Mouse (Mus musculus) urinary bladder, postnatal 10 days (tissue): ENCODE data around the gene Ccdc171.
"Not testable (repeated sequence)": the region's sequence is repeated elsewhere in the genome, so short reads cannot be mapped to it uniquely, and the experiment has no call there.

ENCODE experiments used
- DNase-seq: peaks from one replicate; pipeline ENCODE4 v3.0.0; 2022; ENCODE audit warnings: low spot score

Ccdc171 gene

DNA sequence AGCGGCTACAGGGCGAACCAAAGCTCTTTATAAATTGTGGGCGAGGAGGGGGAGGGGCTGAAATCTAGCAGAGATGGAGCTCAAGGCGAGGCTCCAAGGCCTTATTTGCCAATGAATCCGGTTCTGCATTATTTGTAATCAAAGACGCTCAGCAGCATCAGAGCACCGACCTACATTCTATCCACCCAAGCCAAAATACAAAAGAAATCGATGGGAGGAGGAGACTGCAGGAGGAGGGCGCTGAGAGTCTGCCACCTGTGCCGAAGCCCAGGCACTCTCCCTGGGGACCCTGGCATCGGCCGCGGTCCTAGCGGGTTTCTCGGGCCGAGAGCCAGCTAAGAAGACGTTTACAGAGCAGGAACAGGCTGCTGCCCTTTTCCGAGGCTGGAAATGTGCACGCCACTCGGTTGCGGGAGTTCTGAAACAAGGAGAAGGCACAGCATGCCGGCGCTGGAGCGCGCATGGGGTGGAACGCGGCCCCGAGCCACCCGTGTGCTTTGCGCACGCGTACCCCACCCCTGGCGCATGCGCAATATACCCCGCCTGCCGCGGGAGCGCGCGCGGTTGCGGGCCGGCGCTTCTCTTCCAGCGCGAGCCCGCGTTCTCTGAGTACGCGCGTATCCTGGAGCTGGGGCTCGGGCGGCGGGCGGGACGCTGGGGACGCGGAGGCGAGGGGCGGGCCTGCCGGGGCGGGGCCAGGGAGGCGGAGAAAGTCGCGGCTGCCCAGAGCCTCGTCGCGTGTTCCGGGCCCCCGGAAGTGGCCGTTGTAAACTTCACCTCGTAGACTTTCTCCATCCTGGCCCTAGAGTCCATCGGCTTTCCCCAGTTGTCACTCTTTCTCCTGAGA is at the start of gene Ccdc171:
TSS of gene Ccdc171 (plus strand) at position 703 of the 847 bp plus-strand sequence.
- DNase-seq = peak; percentile 69

DNA sequence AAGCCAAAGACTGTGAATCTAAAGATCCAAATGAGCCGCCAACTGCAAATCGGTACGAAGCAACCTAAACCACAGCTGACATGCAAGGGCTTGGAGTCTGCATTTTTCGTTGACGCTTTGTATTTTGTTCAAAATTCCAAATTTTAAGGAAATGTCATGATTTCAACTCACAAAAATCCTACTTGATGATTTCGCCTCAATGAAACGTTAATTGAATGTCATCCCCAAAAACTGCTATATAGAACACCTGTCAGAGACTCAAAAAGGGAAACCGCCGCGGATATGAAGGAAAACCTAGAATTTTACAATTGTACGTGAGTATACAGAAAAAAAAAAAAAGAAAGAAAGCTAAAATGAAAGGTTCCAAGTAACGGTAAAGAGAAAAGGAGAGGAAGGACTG is 40.1 kb upstream of the Ccdc171 start:
- no peak for DNase-seq

DNA sequence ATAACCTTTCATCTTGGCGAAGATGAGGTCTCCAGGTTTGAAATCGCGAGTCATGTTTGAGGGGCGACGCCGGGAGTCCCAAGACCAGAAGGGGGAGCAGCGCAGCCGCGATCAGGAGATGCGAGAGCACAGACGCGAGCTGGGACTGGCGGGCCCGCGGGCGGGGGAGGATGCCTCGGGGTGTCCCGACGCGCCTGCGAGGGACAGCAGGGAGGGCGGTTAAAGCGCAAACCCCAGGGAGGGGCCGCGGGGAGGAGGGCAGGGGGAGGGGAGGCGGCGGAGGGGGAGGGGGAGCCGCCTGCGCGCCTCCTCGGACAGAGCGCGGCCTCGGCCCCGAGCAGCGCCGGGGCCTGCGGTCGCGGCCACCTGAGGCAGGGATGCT is 39.6 kb upstream of the Ccdc171 start:
- peak; percentile 41 for DNase-seq

DNA sequence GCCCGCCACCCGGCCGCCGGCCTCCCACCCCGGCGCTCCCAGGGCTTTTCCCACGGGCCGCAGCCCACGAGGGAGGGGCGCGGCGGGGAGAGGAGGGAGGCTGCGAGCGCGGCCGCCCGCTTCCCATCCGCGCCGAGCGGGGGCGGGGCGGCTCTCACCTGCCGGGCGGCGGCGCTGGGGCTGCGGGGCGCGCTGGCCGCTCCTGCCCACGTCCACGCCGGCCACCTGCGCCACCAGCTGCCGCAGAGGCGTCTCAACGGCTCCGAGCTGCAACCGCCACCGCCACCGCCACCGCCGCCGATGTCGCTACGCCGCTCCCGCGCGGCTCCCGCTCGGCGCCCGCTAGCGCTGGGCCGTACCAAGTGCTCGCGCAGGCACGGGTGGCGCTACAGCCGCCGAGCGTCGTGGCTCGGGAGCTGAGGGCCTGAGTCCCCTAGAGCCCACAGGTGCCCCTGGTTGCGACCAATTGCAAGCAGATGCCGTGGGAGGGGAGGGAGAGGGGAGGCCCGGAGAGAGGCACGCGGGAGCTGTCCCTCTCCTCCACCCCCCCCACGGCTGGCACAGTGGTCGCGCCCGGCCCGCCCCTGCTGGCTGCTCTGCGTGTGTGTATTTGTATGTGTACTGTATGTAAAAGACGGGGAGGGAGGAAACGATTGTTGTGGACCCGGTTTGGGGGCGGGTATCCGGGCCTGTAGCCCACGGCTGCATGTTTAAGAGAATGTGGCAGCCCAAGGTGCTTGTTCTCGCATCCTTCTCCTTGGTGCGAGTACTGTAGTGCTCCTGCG is 39.0 kb upstream of the Ccdc171 start, which contains the start of gene Psip1:
TSS of gene Psip1 (minus strand) at position 343 of the 785 bp plus-strand sequence.
- DNase-seq = peak; percentile 52

DNA sequence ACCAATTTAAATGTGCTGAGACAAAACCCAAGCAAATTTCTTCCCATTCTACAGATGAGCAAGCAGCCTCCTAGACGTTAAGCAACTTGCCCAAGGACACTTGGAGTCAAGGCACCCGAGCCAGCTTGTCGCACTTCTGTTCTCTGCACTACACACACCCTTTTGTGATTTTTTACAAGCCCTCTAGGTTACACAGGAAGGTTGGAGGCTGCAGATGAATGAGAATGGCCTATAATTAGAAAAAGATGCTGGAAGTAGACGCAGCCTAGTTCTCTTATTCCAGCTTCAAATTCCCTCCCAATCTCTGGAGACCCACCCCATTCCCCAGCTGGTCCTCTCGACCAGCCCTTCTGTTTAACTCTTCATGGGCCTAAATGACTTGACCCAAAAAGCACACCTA is 36.2 kb upstream of the Ccdc171 start:
- no peak for DNase-seq

DNA sequence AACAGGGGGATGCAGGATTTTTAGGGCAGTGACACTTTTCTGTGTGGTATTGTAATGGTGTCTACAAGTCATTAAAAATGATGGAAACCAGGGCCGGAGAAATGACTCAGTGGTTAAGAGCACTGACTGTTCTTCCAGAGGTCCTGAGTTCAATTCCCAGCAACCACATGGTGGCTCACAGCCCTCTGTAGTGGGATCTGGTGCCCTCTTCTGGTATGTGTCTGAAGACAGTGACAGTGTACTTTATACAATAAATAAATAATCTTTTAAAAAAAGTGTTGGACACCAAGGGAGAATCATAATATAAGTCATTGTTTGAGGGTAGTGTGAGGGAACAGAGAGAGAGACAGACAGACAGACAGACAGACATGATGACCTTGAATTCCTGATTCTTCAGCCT is 32.2 kb upstream of the Ccdc171 start:
- DNase-seq = no peak

DNA sequence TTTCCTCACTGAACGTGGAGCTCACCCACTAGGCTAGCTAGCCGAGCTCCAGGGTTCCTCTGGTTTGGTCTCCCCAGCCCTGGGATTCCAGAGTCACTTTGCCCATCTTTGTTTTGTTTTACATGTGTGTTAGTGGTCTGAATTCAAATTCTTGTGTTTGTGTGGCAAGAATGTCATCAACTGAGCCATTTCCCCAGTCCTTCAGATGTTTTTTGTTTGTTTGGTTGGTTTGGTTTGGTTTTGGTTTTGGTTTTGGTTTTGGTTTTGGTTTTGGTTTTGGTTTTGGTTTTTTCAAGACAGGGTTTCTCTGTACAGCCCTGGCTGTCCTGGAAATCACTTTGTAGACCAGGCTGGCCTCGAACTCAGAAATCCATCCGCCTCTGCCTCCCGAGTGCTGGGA is 28.3 kb upstream of the Ccdc171 start:
- not testable (repeated sequence) for DNase-seq

DNA sequence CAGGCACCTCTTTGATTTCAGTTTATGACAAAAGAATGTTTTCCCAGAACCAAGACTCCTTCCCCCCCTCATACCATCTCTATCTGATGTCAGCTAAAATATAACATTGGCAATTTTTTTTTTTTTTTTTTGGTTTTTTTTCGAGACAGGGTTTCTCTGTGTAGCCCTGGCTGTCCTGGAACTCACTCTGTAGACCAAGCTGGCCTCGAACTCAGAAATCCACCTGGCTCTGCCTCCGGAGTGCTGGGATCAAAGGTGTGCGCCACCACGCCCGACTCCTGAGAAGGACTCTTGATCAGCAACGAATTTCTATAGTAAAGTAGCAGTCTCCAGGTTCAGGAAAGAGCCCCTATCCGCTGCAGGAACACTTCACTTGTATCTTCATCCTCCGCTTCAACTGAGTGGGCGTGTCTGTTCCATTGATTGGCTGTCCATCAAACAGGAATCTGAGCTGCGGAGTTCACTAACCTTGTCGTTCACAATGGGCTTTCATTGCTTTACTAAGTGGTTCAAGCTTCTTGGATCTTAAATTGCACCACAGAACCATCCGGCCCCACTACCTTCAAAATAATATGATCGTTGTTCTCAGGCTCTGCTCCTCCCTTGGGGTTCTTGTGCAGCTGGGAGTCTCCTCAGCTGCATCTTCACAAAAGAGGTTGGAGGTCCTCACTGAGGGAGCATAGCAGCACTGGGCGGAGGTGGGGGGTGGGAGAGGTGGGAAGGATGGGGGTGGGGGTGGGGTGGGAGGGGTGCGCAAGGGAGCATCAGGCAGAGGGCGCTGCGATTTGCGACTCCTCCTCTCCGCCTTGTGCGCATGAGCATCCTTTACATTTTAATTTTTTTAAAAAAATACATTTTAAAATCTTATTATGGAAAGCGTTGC is 24.9 kb upstream of the Ccdc171 start:
- no peak for DNase-seq

DNA sequence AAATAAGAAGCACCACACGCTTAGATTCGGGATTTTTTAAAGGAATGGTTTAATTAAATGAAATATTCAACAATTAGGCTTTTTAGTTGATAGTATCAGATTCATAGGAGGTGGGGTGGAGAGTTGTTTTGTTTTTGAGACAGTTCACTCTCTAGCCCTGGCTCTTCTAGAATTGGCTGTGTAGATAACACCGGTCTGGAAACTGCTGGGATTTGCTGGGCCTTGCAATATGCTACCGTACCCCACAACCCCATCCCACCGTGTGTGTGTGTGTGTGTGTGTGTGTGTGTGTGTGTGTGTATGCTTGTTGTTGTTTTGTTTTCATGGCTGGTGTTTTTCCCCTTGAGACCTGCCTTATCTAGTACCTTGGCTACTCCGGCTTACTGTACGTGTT is 24.3 kb upstream of the Ccdc171 start:
- DNase-seq = no peak

DNA sequence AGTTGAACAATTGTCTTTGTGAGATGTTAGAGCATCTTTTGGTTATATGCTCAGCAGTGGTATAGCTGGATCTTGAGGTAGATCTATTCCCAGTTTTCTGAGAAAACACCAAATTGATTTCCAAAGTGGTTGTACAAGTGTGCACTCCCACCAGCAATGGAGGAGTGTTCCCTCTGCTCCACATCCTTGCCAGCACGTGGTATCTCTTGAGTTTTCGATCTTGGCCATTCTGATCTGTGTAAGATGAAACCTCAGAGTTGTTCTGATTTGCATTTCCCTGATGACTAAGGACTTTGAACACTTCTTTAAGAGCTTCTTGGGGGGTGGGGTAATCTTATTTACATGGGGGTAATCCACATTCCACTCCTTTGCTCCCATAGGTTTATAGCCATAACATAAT is 15.7 kb upstream of the Ccdc171 start:
- no peak for DNase-seq

DNA sequence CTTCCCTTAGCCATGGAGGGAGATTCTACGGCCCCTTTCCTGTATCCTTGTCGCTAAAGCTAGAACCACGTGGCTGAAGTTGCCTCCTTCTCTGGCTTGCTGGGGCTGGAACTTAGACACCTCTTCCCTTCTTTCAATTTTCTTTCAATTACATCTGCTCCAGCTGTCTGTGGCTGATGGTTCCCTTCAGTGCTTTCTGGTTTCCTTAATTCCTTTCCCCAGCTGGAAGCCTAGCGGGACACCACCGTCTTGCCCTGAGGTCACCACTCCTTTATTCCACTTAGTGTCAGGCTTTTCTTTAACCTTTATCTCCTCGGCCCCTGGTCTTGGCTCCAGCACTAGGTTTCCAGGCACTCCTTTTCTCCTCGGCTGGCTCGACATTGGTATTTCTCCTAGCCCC is 14.3 kb upstream of the Ccdc171 start:
- no peak for DNase-seq

DNA sequence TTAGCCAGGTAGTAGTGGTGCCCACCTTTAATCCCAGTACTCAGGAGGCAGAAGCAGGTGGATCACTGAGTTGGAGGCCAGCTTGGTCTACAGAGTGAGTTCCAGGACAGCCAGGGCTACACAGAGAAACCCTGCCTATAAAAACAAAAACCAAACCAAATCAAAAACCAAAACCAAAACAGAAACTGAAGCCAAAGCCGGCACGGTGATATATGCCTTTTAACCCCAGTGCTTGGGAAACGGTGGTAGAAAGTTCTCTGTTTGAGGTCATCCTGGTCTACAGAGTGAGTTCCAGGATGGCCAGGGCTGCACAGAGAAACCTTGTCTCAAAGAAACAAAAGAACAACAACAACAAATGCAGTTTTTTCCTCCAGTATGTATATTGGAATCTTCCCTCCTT is 13.1 kb upstream of the Ccdc171 start:
- DNase-seq = no peak

DNA sequence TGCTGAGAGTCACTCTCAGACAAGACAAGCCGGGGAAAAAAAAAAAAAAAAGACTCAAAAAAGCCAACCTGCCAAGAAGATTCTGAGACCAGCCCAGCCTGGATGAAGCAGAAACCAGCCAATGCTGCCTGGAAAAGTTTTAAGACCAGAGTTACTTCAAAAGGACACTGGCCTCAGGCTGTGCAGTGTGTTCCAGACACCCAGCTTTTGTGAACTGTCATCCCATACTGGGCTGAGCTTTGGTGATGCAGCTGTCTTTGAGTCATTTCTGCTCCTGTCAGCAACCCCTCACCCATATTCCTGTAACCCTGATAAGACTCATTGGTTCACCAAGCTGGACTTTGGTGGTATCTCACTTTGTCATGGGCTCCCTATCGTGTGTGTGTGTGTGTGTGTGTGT is 12.7 kb upstream of the Ccdc171 start:
- no peak for DNase-seq

DNA sequence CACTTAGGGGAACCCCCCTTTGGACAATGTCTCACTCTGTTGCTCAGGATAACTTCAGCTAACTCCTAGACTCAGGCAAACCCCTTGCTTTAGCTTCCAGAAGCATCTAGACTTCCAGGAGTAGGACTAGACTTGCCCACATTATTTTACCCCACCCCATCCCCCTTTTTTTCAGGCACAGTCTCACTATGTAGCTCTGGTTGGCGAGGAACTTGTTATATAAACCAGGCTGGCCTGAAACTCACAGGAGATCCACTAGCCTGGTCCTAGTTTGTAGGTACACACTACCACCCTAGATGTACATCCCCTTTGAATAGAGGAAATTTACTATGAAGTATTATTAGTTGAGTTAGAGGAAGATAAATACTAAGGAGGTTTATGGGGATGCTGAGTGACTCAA is 11.2 kb upstream of the Ccdc171 start:
- DNase-seq = no peak

DNA sequence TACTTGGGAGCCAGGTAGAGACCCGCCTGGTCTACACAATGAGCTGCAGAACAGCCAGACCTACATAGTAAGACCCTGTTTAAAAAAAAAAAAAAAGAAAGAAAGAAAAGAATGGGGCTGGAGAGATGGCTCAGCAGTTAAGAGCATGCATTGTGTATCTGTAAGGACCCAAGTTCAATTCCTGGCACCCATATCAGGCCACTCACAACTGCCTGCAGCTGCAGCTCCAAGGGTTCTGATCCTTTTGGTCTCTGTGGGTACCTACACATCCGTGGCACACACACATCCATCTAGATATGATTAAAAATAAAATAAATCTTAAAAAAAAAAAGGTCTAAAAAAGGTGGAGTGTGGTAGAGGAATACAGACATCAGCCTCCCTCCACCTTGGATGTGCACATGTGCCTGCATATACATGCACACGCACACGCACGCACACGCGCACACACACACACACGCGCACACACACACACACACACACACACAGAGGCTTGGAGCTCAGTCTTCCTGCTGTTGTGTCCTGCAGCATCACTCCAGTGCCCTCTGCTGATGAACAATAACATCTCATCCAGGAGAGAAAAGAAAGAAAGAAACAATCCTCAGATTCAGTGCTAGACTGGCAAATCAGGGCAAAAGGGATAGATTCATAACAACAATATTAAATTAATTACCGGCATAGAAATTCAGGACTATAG is 10.2 kb upstream of the Ccdc171 start:
- DNase-seq = no peak

DNA sequence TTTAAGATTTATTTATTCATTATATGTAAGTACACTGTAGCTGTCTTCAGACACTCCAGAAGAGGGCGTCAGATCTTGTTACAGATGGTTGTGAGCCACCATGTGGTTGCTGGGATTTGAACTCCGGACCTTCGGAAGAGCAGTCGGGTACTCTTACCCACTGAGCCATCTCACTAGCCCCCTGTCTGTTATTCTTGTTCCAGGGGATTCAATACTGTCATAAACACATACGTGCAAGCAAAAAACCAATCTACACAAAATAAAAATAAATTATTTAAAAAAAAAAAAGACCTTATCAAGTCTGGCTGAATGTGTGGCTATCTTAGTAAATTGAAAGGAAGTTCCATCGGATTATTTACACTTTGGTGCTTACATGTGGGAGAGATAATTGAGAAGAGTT is 9.2 kb upstream of the Ccdc171 start:
- not testable (repeated sequence) for DNase-seq

DNA sequence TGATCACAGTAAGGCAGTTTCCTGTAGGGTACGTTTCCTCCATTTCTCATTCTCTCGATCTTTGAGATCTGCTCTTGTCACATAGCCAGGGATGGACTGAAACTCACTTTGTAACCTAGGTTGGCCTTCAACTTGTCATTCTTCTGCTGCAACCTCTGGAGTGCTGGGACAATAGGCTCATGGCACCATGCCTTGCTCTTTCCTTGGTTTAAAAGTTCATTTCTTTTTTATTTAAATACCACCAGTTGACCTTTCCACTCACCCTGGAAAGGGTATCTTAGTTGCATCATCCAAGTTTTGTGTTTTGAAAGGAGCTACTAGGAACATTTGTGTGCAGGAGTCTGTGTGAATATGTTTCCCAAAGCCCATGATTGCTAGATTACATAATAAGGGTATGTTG is 6.2 kb upstream of the Ccdc171 start:
- no peak for DNase-seq

DNA sequence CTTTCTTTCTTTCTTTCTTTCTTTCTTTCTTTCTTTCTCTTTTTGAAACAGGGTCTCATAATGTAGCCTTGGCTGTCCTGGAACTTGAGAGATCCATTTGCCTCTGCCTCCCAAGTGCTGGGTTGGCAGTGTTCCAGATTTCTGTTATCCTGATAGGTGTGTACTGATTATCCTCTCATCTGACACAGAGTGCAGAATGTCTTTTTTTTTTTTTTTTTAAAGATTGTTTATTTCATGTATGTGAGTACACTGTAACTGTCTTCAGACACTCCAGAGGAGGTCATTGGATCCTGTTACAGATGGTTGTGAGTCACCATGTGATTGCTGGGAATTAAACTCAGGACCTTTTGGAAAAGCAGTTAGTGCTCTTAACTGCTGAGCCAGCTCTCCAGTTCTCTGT is 5.5 kb upstream of the Ccdc171 start:
- DNase-seq = no peak

DNA sequence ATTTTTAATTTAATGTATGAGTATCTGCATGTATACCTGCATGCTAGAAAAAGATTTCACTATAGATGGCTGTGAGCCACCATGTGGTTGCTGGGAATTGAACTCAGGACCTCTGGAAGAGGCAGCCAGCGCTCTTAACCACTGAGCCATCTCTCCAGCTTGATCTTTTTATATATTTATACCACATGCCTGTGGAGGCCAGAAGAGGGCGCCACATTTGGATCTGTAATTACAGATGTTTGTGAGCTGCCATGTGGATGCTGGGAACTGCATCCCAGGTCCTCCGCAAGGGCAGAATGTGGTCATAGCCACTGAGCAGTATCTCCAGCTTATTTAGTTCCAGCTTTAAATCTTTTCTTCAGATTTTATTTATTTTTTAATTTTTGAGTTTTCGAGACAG is 5.0 kb upstream of the Ccdc171 start:
- DNase-seq = no peak

DNA sequence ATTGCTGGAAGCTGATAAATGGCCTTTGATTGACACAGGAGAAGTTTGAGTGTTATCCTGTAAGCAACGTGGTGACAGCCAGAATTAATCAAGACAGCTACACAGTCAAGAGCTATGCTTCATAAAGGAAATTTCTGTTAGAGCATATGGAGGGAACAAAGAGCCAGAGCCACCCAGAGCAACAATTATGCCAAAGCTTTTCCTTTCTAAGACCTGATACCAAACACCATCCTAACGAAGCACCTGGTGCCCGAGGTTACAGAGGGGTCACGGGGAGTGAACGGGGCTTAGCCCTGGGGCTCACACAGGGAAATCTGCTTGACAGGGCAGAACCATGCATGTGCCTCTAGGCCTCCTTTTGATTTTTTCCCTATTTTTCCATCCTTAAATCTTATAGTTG is 3.3 kb upstream of the Ccdc171 start:
- no peak for DNase-seq

DNA sequence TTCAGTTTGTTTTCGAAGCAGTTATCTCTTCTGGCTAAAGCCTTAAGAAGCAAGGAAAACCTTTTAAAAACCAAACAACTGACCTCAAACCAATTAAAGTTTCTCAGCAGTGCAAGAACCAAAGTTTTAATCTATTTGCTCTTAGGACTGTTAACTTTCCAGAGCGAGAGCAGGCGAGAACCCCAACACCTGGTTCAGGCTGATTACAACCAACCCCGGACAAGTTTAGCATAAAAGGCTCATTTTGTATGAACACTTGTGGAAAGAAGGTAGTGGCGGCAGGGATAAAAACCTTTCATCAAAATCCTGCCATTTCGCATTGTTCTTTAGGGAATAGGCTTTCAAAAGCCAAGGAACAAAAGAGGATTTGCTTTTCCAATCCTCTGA is 896 bp upstream of the Ccdc171 start:
- no peak for DNase-seq

DNA sequence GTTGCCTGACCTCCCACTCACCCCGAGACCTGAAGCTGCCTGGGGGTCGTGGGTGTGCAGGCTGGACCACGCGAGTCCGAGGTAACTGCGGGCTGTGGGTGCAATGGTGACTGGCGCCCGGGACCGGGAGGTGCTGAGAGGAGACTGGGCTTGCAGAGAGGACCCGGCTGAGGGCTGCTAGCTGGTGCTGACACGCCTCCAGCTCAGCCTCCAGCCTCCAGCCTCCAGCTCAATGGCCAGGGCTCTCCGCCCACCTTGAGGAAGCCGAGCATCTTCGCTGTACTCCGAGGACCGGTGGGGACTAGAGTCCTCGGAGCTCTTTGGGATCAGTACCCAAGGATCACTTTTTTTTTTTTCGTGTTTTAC is 328 bp downstream of the Ccdc171 start:
- no peak for DNase-seq
